Mouse (Mus musculus): Measurements from ENCODE around the gene Gfpt1. TPM values are rescaled to one million over a fixed set of nuclear protein-coding genes. Genes with fewer than 3 reads are reported as not detected.

Gfpt1 gene
- polyA plus RNA-seq, 1 experiment from 2014 or later, result 18.0 TPM

GRCm38 (mm10) chr6:87115981-87116380 lies 73.3 kb downstream of the Gfpt1 start:
- Histone ChIP-seq H3K4me2 (ENCODE audit: low read depth) (no peak overlapping the region), H3K4me1 (ENCODE audit: control insufficient read depth, insufficient read depth, low read length) (no peaks in the 10 kb centered on the region), H3K27me3 (ENCODE audit: control insufficient read depth, insufficient read depth, low read length) (no peaks in the 10 kb centered on the region), H3K9me3 (ENCODE audit: control insufficient read depth, low read length) (no peaks in the 10 kb centered on the region), H3K9ac (ENCODE audit: low read length) (no peak overlapping the region), H3K4me3 (ENCODE audit: low read depth, low read length) (no peak overlapping the region), H3K27ac (ENCODE audit: low read depth, low read length) (no peak overlapping the region), H3K36me3 (ENCODE audit: control insufficient read depth, insufficient read depth, low read length) (no peaks in the 10 kb centered on the region)
- no peak for DNase-seq (ENCODE audit: low spot score)
- no peak for ATAC-seq (ENCODE audit: insufficient read depth, low FRiP score, low TSS enrichment)
- 91% methylated on average over 2 of the region's 2 CpGs for WGBS

- Histone ChIP-seq H3K9me3 (ENCODE audit: control insufficient read depth, low read length) (no peaks in the 10 kb centered on the region), H3K27ac (ENCODE audit: low read depth, low read length) (no peak overlapping the region), H3K27me3 (ENCODE audit: control insufficient read depth, insufficient read depth, low read length) (no peaks in the 10 kb centered on the region), H3K36me3 (ENCODE audit: control insufficient read depth, insufficient read depth, low read length) (no peaks in the 10 kb centered on the region), H3K4me3 (ENCODE audit: low read depth, low read length) (no peak overlapping the region), H3K9ac (ENCODE audit: low read length) (no peak overlapping the region), H3K4me1 (ENCODE audit: control insufficient read depth, insufficient read depth, low read length) (no peaks in the 10 kb centered on the region), H3K4me2 (ENCODE audit: low read depth) (no peak overlapping the region)
- DNase-seq (ENCODE audit: low spot score) (no peak), ATAC-seq (ENCODE audit: insufficient read depth, low FRiP score, low TSS enrichment) (no peak)
- 87% methylated on average over 7 of the region's 7 CpGs for WGBS
These were observed 74.0 kb downstream of the Gfpt1 start for GRCm38 (mm10) chr6:87116596-87116995.

- no peak overlapping the region for H3K9ac ChIP-seq (ENCODE audit: low read length)
- H3K9me3 ChIP-seq (ENCODE audit: control insufficient read depth, low read length), result no peaks in the 10 kb centered on the region
- H3K36me3 ChIP-seq (ENCODE audit: control insufficient read depth, insufficient read depth, low read length), result no peaks in the 10 kb centered on the region
- H3K4me2 ChIP-seq (ENCODE audit: low read depth), result no peak overlapping the region
- DNase-seq (ENCODE audit: low spot score) (no peak), ATAC-seq (ENCODE audit: insufficient read depth, low FRiP score, low TSS enrichment) (no peak)
- H3K27ac ChIP-seq (ENCODE audit: low read depth, low read length), result no peak overlapping the region
- WGBS, result 86% methylated on average over 20 of the region's 20 CpGs
- no peak overlapping the region for H3K4me3 ChIP-seq (ENCODE audit: low read depth, low read length)
- no peaks in the 10 kb centered on the region for H3K4me1 ChIP-seq (ENCODE audit: control insufficient read depth, insufficient read depth, low read length)
- no peaks in the 10 kb centered on the region for H3K27me3 ChIP-seq (ENCODE audit: control insufficient read depth, insufficient read depth, low read length)
These were observed 76.6 kb downstream of the Gfpt1 start for GRCm38 (mm10) chr6:87119066-87119837.

- H3K4me2 ChIP-seq (ENCODE audit: low read depth), result no peak overlapping the region
- no peak for DNase-seq (ENCODE audit: low spot score)
- H3K4me3 ChIP-seq (ENCODE audit: low read depth, low read length), result no peak overlapping the region
- H3K9ac ChIP-seq (ENCODE audit: low read length), result no peak overlapping the region
- ATAC-seq (ENCODE audit: insufficient read depth, low FRiP score, low TSS enrichment), result no peak
- no peaks in the 10 kb centered on the region for H3K9me3 ChIP-seq (ENCODE audit: control insufficient read depth, low read length)
- no peaks in the 10 kb centered on the region for H3K4me1 ChIP-seq (ENCODE audit: control insufficient read depth, insufficient read depth, low read length)
- 68% methylated on average over 4 of the region's 4 CpGs for WGBS
- H3K27ac ChIP-seq (ENCODE audit: low read depth, low read length), result no peak overlapping the region
- no peaks in the 10 kb centered on the region for H3K36me3 ChIP-seq (ENCODE audit: control insufficient read depth, insufficient read depth, low read length)
- no peaks in the 10 kb centered on the region for H3K27me3 ChIP-seq (ENCODE audit: control insufficient read depth, insufficient read depth, low read length)
These were observed 77.3 kb downstream of the Gfpt1 start for GRCm38 (mm10) chr6:87119975-87120374.

- DNase-seq (ENCODE audit: low spot score) (no peak), ATAC-seq (ENCODE audit: insufficient read depth, low FRiP score, low TSS enrichment) (no peak)
- Histone ChIP-seq H3K4me2 (ENCODE audit: low read depth) (no peak overlapping the region), H3K4me1 (ENCODE audit: control insufficient read depth, insufficient read depth, low read length) (no peaks in the 10 kb centered on the region), H3K4me3 (ENCODE audit: low read depth, low read length) (no peak overlapping the region), H3K27ac (ENCODE audit: low read depth, low read length) (no peak overlapping the region), H3K27me3 (ENCODE audit: control insufficient read depth, insufficient read depth, low read length) (no peaks in the 10 kb centered on the region), H3K36me3 (ENCODE audit: control insufficient read depth, insufficient read depth, low read length) (no peaks in the 10 kb centered on the region), H3K9ac (ENCODE audit: low read length) (no peak overlapping the region), H3K9me3 (ENCODE audit: control insufficient read depth, low read length) (no peaks in the 10 kb centered on the region)
- WGBS, result 87% methylated on average over 6 of the region's 6 CpGs
These were observed 78.0 kb downstream of the Gfpt1 start for GRCm38 (mm10) chr6:87120661-87121060.

GRCm38 (mm10) chr6:87121961-87122360 lies 79.3 kb downstream of the Gfpt1 start:
- Histone ChIP-seq H3K36me3 (ENCODE audit: control insufficient read depth, insufficient read depth, low read length) (no peaks in the 10 kb centered on the region), H3K27ac (ENCODE audit: low read depth, low read length) (no peak overlapping the region), H3K9me3 (ENCODE audit: control insufficient read depth, low read length) (no peaks in the 10 kb centered on the region), H3K4me1 (ENCODE audit: control insufficient read depth, insufficient read depth, low read length) (no peaks in the 10 kb centered on the region), H3K4me3 (ENCODE audit: low read depth, low read length) (no peak overlapping the region), H3K9ac (ENCODE audit: low read length) (no peak overlapping the region), H3K4me2 (ENCODE audit: low read depth) (no peak overlapping the region), H3K27me3 (ENCODE audit: control insufficient read depth, insufficient read depth, low read length) (no peaks in the 10 kb centered on the region)
- ATAC-seq (ENCODE audit: insufficient read depth, low FRiP score, low TSS enrichment) (no peak), DNase-seq (ENCODE audit: low spot score) (no peak)
- 85% methylated on average over 7 of the region's 7 CpGs for WGBS

- no peaks in the 10 kb centered on the region for H3K36me3 ChIP-seq (ENCODE audit: control insufficient read depth, insufficient read depth, low read length)
- no peak overlapping the region for H3K27ac ChIP-seq (ENCODE audit: low read depth, low read length)
- no peaks in the 10 kb centered on the region for H3K4me1 ChIP-seq (ENCODE audit: control insufficient read depth, insufficient read depth, low read length)
- H3K27me3 ChIP-seq (ENCODE audit: control insufficient read depth, insufficient read depth, low read length), result no peaks in the 10 kb centered on the region
- DNase-seq (ENCODE audit: low spot score), result no peak
- no peaks in the 10 kb centered on the region for H3K9me3 ChIP-seq (ENCODE audit: control insufficient read depth, low read length)
- no peak overlapping the region for H3K4me3 ChIP-seq (ENCODE audit: low read depth, low read length)
- ATAC-seq (ENCODE audit: insufficient read depth, low FRiP score, low TSS enrichment), result no peak
- WGBS, result 86% methylated on average over 6 of the region's 6 CpGs
- H3K4me2 ChIP-seq (ENCODE audit: low read depth), result no peak overlapping the region
- no peak overlapping the region for H3K9ac ChIP-seq (ENCODE audit: low read length)
These were observed 80.8 kb downstream of the Gfpt1 start for GRCm38 (mm10) chr6:87123406-87123805.

- 91% methylated on average over 4 of the region's 4 CpGs for WGBS
- Histone ChIP-seq H3K4me3 (ENCODE audit: low read depth, low read length) (no peak overlapping the region), H3K9me3 (ENCODE audit: control insufficient read depth, low read length) (no peaks in the 10 kb centered on the region), H3K4me2 (ENCODE audit: low read depth) (no peak overlapping the region), H3K36me3 (ENCODE audit: control insufficient read depth, insufficient read depth, low read length) (no peaks in the 10 kb centered on the region), H3K9ac (ENCODE audit: low read length) (no peak overlapping the region), H3K4me1 (ENCODE audit: control insufficient read depth, insufficient read depth, low read length) (no peaks in the 10 kb centered on the region), H3K27me3 (ENCODE audit: control insufficient read depth, insufficient read depth, low read length) (no peaks in the 10 kb centered on the region), H3K27ac (ENCODE audit: low read depth, low read length) (no peak overlapping the region)
- ATAC-seq (ENCODE audit: insufficient read depth, low FRiP score, low TSS enrichment) (no peak), DNase-seq (ENCODE audit: low spot score) (no peak)
These were observed 81.3 kb downstream of the Gfpt1 start for GRCm38 (mm10) chr6:87123973-87124372.

- no peak for DNase-seq (ENCODE audit: low spot score)
- no peak for ATAC-seq (ENCODE audit: insufficient read depth, low FRiP score, low TSS enrichment)
- H3K27ac ChIP-seq (ENCODE audit: low read depth, low read length), result no peak overlapping the region
- no peaks in the 10 kb centered on the region for H3K36me3 ChIP-seq (ENCODE audit: control insufficient read depth, insufficient read depth, low read length)
- no peaks in the 10 kb centered on the region for H3K9me3 ChIP-seq (ENCODE audit: control insufficient read depth, low read length)
- H3K4me2 ChIP-seq (ENCODE audit: low read depth), result no peak overlapping the region
- H3K4me3 ChIP-seq (ENCODE audit: low read depth, low read length), result no peak overlapping the region
- 73% methylated on average over 8 of the region's 8 CpGs for WGBS
- H3K9ac ChIP-seq (ENCODE audit: low read length), result no peak overlapping the region; the same call in 1 of the 2 replicates
- H3K4me1 ChIP-seq (ENCODE audit: control insufficient read depth, insufficient read depth, low read length), result no peaks in the 10 kb centered on the region
- H3K27me3 ChIP-seq (ENCODE audit: control insufficient read depth, insufficient read depth, low read length), result no peaks in the 10 kb centered on the region
These were observed 84.6 kb downstream of the Gfpt1 start for GRCm38 (mm10) chr6:87127049-87127753.

Data from neural tube, embryonic 11.5 days (tissue).